Mouse (Mus musculus) limb, embryonic 14.5 days (tissue): Measurements from ENCODE around the gene Tmem258. TPM values are rescaled to one million over a fixed set of nuclear protein-coding genes. Genes with fewer than 3 reads are reported as not detected.

Source experiments
- ATAC-seq: fragments of 200-750 bp; cut with Nextera tagmentation; 2 replicates; pipeline ENCODE4 v1.8.0; 2017; ENCODE audit warnings: low read depth, moderate number of reproducible peaks, moderate TSS enrichment; ENCODE audit not compliant: low FRiP score
- DNase-seq: peaks from one replicate; pipeline ENCODE4 v3.0.0-alpha.2; 2015; ENCODE audit warnings: low spot score
- H3K27ac ChIP-seq: fragments of 300-500 bp; sonication (generic); replicated peaks from 2 replicates; pipeline ENCODE4 v1.5.1; 2014; ENCODE audit warnings: low read depth, mild to moderate bottlenecking, low read length, moderate library complexity, mixed read lengths
- H3K27me3 ChIP-seq: fragments of 300-500 bp; sonication (generic); 2 replicates; pipeline ENCODE4 v1.6.1; 2014; ENCODE audit warnings: low read length, mixed read lengths; ENCODE audit not compliant: control insufficient read depth, insufficient read depth
- H3K36me3 ChIP-seq: fragments of 300-500 bp; sonication (generic); 2 replicates; pipeline ENCODE4 v1.6.1; 2014; ENCODE audit warnings: mild to moderate bottlenecking, low read length, moderate library complexity, mixed read lengths; ENCODE audit not compliant: control insufficient read depth, insufficient read depth
- H3K4me1 ChIP-seq: fragments of 300-500 bp; sonication (generic); 2 replicates; pipeline ENCODE4 v1.6.1; 2014; ENCODE audit warnings: antibody characterized with exemption, low read length, mixed read lengths; ENCODE audit not compliant: control insufficient read depth, insufficient read depth
- H3K4me2 ChIP-seq: fragments of 300-500 bp; sonication (generic); replicated peaks from 2 replicates; pipeline ENCODE4 v1.6.1; 2014; ENCODE audit warnings: low read depth, mild to moderate bottlenecking, low read length, moderate library complexity; ENCODE audit not compliant: severe bottlenecking
- H3K4me3 ChIP-seq: fragments of 300-500 bp; sonication (generic); replicated peaks from 2 replicates; pipeline ENCODE4 v1.5.1; 2014; ENCODE audit warnings: low read length
- H3K9ac ChIP-seq: fragments of 300-500 bp; sonication (generic); 2 replicates; pipeline ENCODE4 v1.6.1; 2014; ENCODE audit warnings: mild to moderate bottlenecking, low read depth, low read length, moderate library complexity; ENCODE audit not compliant: severe bottlenecking
- H3K9me3 ChIP-seq: fragments of 300-500 bp; sonication (generic); 2 replicates; pipeline ENCODE4 v1.6.1; 2016; ENCODE audit warnings: low read length; ENCODE audit not compliant: control insufficient read depth
- POLR2A ChIP-seq: fragments of 200-500 bp; IDR thresholded peaks from 2 replicates; pipeline ENCODE4 v1.8.0; 2012; ENCODE audit warnings: inconsistent platforms, mild to moderate bottlenecking, moderate library complexity, borderline replicate concordance; ENCODE audit not compliant: insufficient read depth, insufficient read length; ENCODE audit errors: extremely low read depth
- whole genome bisulfite sequencing: fragments of 180-500 bp; shearing (Covaris S2); extraction: QIAGEN DNeasy Blood & Tissue Kit; methylation state at CpG from one replicate; pipeline ENCODE4 v1.1.7; 2014; 5-methylcytosine and 5-hydroxymethylcytosine counted together
- polyA plus RNA-seq, 2 experiments: library from polyadenylated mRNA; depleted of rRNA in 1 of 2; stranded (reverse) in 1 of 2; unstranded in 1 of 2; fragments of >200 nt; fragmentation: Nextera tagmentation in 1 of 2; extraction: Ambion mirVana in 1 of 2; gene quantifications; 2 replicates each; pipeline versions ENCODE4 v1.2.1 to v1.2.3; 2012 to 2014

Gene Tmem258
- polyA plus RNA-seq, 2 experiments: 178 to 516 TPM

- H3K9ac ChIP-seq: no peak overlapping the region
- no peaks in the 10 kb centered on the region for H3K4me1 ChIP-seq
- H3K4me3 ChIP-seq: no peak overlapping the region
- TF ChIP-seq POLR2A: no peak
- H3K4me2 ChIP-seq: no peak overlapping the region
- H3K27me3 ChIP-seq: no peaks in the 10 kb centered on the region
- ATAC-seq (no peak), DNase-seq (no peak)
- no peaks in the 10 kb centered on the region for H3K9me3 ChIP-seq
- H3K36me3 ChIP-seq: no peaks in the 10 kb centered on the region
- H3K27ac ChIP-seq: no peak overlapping the region
Observed at GRCm38 (mm10) chr19:10171846-10172245, 32.0 kb upstream of the Tmem258 start.

GRCm38 (mm10) chr19:10173116-10173718 lies 30.6 kb upstream of the Tmem258 start:
- Histone ChIP-seq H3K27me3 (no peaks in the 10 kb centered on the region), H3K4me2 (no peak overlapping the region), H3K9ac (no peak overlapping the region), H3K9me3 (no peaks in the 10 kb centered on the region), H3K36me3 (no peaks in the 10 kb centered on the region), H3K4me3 (no peak overlapping the region), H3K4me1 (no peaks in the 10 kb centered on the region), H3K27ac (no peak overlapping the region)
- 81% methylated on average over 5 of the region's 5 CpGs for WGBS
- no peak for TF ChIP-seq POLR2A
- DNase-seq (no peak), ATAC-seq (no peak)

- H3K4me1 ChIP-seq: no peaks in the 10 kb centered on the region
- no peak for DNase-seq
- no peaks in the 10 kb centered on the region for H3K9me3 ChIP-seq
- 89% methylated on average over 7 of the region's 7 CpGs for WGBS
- H3K4me3 ChIP-seq: no peak overlapping the region
- H3K9ac ChIP-seq: no peak overlapping the region
- no peaks in the 10 kb centered on the region for H3K36me3 ChIP-seq
- TF ChIP-seq POLR2A: no peak
- no peak for ATAC-seq
- no peak overlapping the region for H3K27ac ChIP-seq
- no peak overlapping the region for H3K4me2 ChIP-seq
- no peaks in the 10 kb centered on the region for H3K27me3 ChIP-seq
Observed at GRCm38 (mm10) chr19:10173844-10174539, 29.8 kb upstream of the Tmem258 start.

- H3K4me3 ChIP-seq: no peak overlapping the region
- no peak overlapping the region for H3K4me2 ChIP-seq
- no peaks in the 10 kb centered on the region for H3K27me3 ChIP-seq
- no peaks in the 10 kb centered on the region for H3K4me1 ChIP-seq
- H3K9me3 ChIP-seq: no peaks in the 10 kb centered on the region
- no peaks in the 10 kb centered on the region for H3K36me3 ChIP-seq
- DNase-seq (no peak), ATAC-seq (no peak)
- H3K27ac ChIP-seq: no peak overlapping the region
- no peak for TF ChIP-seq POLR2A
- 63% methylated on average over 4 of the region's 4 CpGs for WGBS
- no peak overlapping the region for H3K9ac ChIP-seq
Observed at GRCm38 (mm10) chr19:10174956-10175355, 28.9 kb upstream of the Tmem258 start.

GRCm38 (mm10) chr19:10176477-10176876 lies 27.3 kb upstream of the Tmem258 start:
- Histone ChIP-seq H3K9me3 (no peaks in the 10 kb centered on the region), H3K4me3 (no peak overlapping the region), H3K4me2 (no peak overlapping the region), H3K27ac (no peak overlapping the region), H3K9ac (no peak overlapping the region), H3K27me3 (no peaks in the 10 kb centered on the region), H3K4me1 (no peaks in the 10 kb centered on the region), H3K36me3 (no peaks in the 10 kb centered on the region)
- 78% methylated on average over 1 of the region's 1 CpGs for WGBS
- DNase-seq (no peak), ATAC-seq (no peak)
- TF ChIP-seq POLR2A: no peak
